Mouse (Mus musculus): Measurements from ENCODE around the gene Bfsp2.

Gene Bfsp2

DNA sequence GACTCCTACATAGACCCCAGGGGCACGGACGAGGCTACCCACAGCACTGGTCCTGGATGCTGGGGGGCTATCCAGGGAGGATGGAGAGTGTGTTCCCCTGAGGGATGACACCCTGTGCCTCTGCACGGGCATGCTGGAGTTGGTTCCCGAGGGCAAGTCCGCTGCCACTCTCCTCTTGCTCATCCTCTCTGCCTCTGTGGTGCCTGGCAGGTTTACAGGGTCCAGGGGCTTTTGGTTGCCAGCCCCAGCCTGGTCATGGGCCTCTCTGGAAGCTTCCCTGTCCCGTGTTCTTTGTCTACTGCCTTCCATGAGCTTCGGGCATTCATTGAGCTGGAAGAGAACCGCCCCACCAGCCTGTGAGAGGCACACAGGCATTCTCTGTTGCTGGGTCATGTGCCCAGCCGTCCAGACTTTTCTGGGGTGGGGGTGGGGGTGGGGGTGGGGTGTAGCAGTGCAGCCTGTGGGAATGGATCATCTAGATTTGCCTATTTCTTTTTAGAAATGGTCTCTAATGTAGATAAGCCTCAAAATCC lies at the start of gene Bfsp2:
Gene Bfsp2 (minus strand): TSS at position 377 of the 533 bp plus-strand sequence.
- DNase-seq (ENCODE audit: low spot score): no peak

GRCm38 (mm10) chr9:103525041-103525537 lies 44.9 kb upstream of the Bfsp2 start:
- DNase-seq (ENCODE audit: low spot score): peak; percentile 56

DNA sequence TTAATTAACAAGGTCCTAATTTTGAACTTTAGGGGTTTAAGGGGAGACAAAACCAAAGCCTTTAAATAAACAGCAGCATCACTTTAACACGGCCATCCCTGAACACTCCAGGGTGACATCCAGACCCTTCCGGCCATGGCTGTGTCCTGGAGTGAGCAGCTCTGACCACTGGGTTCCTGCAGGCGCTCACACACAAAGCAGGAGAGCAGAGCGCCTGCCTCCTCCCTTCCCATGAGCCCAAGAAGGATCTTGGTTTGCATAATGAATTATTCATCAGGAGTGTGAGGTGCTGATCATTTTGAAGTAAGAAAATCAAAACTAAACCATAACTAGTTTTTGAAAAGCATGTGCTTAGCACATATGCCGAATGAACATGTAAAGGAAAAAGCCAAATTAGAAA lies 44.4 kb upstream of the Bfsp2 start:
- DNase-seq (ENCODE audit: low spot score): no peak

- no peak for DNase-seq (ENCODE audit: low spot score)
Measured at GRCm38 (mm10) chr9:103523742-103524403, 43.7 kb upstream of the Bfsp2 start.

- peak; percentile 19 for DNase-seq (ENCODE audit: low spot score)
Measured at GRCm38 (mm10) chr9:103523008-103523407, 42.8 kb upstream of the Bfsp2 start.

- DNase-seq (ENCODE audit: low spot score): no peak
Measured at GRCm38 (mm10) chr9:103513884-103514283, 33.7 kb upstream of the Bfsp2 start.

- DNase-seq (ENCODE audit: low spot score): no peak
Measured at GRCm38 (mm10) chr9:103512257-103512656, 32.0 kb upstream of the Bfsp2 start.

- DNase-seq (ENCODE audit: low spot score): peak; percentile 43
Measured at GRCm38 (mm10) chr9:103506968-103507584, 26.9 kb upstream of the Bfsp2 start.

DNA sequence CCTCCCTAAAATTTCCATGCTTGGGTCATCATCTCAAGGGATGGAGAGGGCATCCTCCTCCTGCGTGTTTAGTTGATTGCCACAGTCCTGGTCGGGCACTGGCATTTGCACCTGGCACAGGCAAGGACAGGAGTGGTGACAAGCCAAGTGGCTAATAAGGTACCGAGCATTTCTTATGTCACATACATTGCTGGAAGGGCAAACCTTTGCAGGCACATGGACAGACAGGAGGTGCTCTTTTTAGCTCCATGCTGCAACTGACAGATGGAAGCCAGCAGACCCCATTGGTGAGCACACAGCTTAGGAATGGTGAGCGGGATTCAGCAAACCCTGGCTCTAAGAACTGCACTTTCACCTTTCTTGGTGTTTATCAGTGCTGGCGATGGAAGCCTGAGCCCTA lies 24.8 kb upstream of the Bfsp2 start:
- no peak for DNase-seq (ENCODE audit: low spot score)

DNA sequence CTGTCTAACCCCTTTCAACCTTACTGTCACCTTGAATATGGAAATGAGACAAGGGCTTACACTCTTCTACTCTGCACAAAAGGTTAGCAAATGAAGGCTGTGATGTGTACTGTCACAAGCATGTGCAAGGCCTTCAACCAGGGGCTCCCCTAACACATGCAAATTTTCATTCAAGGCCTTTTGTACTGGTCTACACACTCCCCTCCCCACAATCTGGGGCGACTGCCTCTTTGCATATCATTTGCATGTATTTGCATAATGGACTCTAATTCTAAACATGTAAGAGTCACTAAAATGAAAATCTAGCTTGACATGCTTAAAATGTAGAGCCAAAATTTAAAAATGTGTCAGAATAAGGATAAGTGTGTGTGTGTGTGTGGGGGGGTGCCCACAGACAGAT lies 24.4 kb upstream of the Bfsp2 start:
- DNase-seq (ENCODE audit: low spot score): no peak

GRCm38 (mm10) chr9:103503586-103504298 lies 23.5 kb upstream of the Bfsp2 start:
- no peak for DNase-seq (ENCODE audit: low spot score)

DNA sequence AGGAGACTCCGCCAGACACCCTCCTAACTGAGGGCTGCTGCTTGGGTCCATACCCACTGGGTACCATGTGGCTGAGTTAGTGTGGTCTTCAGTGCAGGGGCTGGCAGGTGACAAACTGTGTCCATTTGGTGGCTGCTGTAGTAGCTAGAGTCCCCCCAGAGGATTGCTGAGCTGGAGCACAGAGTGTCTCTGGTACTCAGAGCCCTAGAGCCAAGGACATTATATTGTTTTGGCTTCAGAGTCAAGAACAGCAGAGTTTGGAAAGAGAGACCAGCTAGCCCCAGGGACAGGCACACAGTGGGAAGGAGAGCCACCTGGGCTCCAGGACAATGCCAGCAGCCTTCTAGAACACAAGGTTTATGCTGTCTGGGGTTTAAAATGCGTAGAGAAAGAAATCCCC lies 22.4 kb upstream of the Bfsp2 start:
- DNase-seq (ENCODE audit: low spot score): no peak

- DNase-seq (ENCODE audit: low spot score): peak; percentile 37
Measured at GRCm38 (mm10) chr9:103501861-103502364, 21.7 kb upstream of the Bfsp2 start.

DNA sequence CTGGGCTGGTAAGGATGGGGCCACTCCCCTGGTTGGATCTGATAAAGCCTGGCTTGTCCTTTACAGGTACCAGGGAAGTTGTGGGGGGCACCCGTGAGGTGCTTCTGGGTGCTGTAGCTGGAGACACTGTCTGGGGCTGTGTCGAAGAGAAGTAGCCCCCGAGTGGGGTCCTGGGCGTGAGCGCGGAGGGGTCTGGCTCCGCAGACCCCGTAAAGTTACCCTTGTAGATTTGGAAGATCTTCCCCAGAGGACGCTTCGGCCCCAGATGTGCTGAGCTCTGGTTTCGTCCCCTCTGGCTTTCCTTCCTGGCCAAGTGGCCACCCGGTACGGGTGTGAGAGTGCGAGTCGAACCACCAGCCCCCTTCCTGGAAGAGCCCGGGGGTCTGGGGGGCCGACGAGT lies 19.1 kb upstream of the Bfsp2 start:
- DNase-seq (ENCODE audit: low spot score): no peak

DNA sequence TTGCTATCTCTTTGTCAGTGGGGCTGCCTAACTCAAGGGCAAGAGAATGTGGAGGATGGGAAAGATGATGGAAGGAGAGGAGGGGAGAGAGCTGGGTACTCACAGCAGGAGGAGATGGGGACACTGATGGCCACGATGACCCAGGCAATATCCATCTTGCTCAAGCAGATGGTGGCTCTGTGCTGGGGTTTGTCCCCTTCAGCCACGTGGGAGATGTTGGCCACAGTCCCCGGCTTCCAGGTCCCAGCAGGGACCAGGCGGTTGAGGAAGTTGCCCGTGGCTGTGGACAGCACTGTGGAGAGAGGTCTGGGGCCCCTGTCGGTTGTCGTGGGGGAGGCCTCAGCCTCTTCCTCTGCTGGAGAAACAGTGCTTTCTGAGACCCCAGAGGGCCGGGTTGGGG lies 18.5 kb upstream of the Bfsp2 start:
- DNase-seq (ENCODE audit: low spot score): no peak

DNA sequence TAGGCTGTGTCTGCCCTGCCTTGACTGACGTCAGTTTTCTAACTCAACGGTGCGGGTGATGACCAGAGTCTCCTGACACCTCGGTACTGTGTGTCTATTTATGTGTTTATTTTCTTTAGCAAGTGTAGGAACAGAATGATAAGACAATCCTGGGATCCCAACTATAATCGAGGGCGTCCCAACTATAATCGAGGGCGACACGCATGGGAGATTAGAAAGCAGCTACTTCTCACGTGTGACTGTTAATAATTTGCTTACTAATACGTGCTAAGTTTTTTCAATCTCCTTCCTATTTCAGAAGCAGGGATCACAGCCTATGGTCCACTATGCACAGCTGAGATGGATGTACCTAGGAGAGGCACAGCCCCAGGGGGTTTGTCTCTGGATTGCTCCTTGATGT lies 15.2 kb upstream of the Bfsp2 start:
- DNase-seq (ENCODE audit: low spot score): no peak

GRCm38 (mm10) chr9:103494346-103495020 lies 14.3 kb upstream of the Bfsp2 start:
- peak; percentile 61 for DNase-seq (ENCODE audit: low spot score)

DNA sequence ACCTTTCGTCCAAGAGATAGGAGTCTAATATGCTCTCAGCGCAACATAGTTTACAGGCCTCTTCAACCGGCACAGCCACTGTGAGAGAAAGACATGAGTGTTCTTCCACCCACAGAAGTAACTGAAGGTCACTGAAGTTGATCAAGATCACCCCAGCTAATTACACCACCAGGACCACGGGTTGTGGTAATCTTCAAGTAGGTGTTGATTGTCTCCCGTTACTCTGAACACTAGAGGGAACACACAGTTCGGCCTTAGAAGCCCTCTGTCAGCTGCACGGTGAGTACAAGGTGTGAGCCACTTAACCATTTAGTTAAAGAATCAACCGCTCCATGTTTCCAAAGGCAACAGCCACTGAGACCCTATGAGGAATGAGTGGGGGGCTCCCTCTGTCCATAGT lies 11.8 kb upstream of the Bfsp2 start:
- no peak for DNase-seq (ENCODE audit: low spot score)

GRCm38 (mm10) chr9:103490439-103490838 lies 10.2 kb upstream of the Bfsp2 start:
- peak; percentile 58 for DNase-seq (ENCODE audit: low spot score)

- no peak for DNase-seq (ENCODE audit: low spot score)
Measured at GRCm38 (mm10) chr9:103489883-103490282, 9.7 kb upstream of the Bfsp2 start.

GRCm38 (mm10) chr9:103489096-103489495 lies 8.9 kb upstream of the Bfsp2 start:
- no peak for DNase-seq (ENCODE audit: low spot score)

DNA sequence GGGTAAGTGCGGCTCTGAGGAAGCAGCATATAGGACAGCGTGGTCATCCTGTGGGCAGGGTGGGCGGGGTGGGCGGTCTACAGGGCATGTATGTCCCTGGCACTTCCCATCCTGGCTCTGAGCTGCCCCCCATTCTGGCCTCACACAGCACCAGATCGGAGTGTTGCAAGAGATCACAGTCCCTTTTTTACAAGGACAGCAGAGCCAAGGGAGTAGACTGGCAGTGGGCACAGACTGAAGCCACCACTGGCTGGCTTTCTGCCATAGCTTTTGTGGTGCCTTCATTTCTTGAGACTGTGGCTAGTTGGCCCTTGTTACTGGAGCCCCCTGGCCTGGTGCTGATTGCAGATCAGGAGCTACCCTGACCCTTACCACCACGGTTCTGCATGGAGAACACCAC lies 6.0 kb upstream of the Bfsp2 start:
- no peak for DNase-seq (ENCODE audit: low spot score)

All from yolk sac, embryonic 10.5 days (tissue).